Mouse (Mus musculus) left cerebral cortex, adult 8-10 months (tissue): ENCODE measurements at regions not wholly inside any gene's neighbourhood (a gene's known extent, or its start where the extent isn't known, plus 50 kb on each side); places are given as distances from the start of the nearest gene placed in this dataset.

ENCODE experiments used
- DNase-seq, 2 experiments: peaks; one replicate each; pipeline ENCODE4 v3.0.0; 2022; ENCODE audit warnings: low spot score in 2 of 2

- DNase-seq = no peak
Measured at GRCm38 (mm10) chr10:95034566-95034965, 89.9 kb upstream of the Plxnc1 start.

GRCm38 (mm10) chr10:95032760-95033716, 88.4 kb upstream of the Plxnc1 start:
- DNase-seq = no peak

GRCm38 (mm10) chr10:95031371-95031770, 86.7 kb upstream of the Plxnc1 start:
- DNase-seq = no peak

- DNase-seq = no peak
Measured at GRCm38 (mm10) chr10:95030801-95031200, 86.2 kb upstream of the Plxnc1 start.

GRCm38 (mm10) chr10:95029554-95029953, 84.9 kb upstream of the Plxnc1 start:
- no peak for DNase-seq

GRCm38 (mm10) chr10:95025569-95026327, 81.1 kb upstream of the Plxnc1 start:
- DNase-seq = no peak

GRCm38 (mm10) chr10:95021209-95021608, 76.6 kb upstream of the Plxnc1 start:
- no peak for DNase-seq

- no peak for DNase-seq
Measured at GRCm38 (mm10) chr10:95016896-95017295, 72.3 kb upstream of the Plxnc1 start.

- no peak for DNase-seq
Measured at GRCm38 (mm10) chr10:95015298-95015951, 70.8 kb upstream of the Plxnc1 start.

- DNase-seq = no peak
Measured at GRCm38 (mm10) chr10:95013946-95014345, 69.3 kb upstream of the Plxnc1 start.

GRCm38 (mm10) chr10:95013213-95013915, 68.7 kb upstream of the Plxnc1 start:
- DNase-seq = no peak

GRCm38 (mm10) chr10:95010333-95010732, 65.7 kb upstream of the Plxnc1 start:
- no peak for DNase-seq

- DNase-seq = no peak
Measured at GRCm38 (mm10) chr10:95009081-95009480, 64.4 kb upstream of the Plxnc1 start.

- DNase-seq = no peak
Measured at GRCm38 (mm10) chr10:95004065-95004763, 59.6 kb upstream of the Plxnc1 start.

- no peak for DNase-seq
Measured at GRCm38 (mm10) chr10:95003621-95004020, 59.0 kb upstream of the Plxnc1 start.

- no peak for DNase-seq
Measured at GRCm38 (mm10) chr10:95001650-95002049, 57.0 kb upstream of the Plxnc1 start.

GRCm38 (mm10) chr10:94999716-95000115, 55.1 kb upstream of the Plxnc1 start:
- no peak for DNase-seq
